Mouse (Mus musculus): ENCODE results near the gene Bex6. TPM values are rescaled to one million over a fixed set of nuclear protein-coding genes. Genes with fewer than 3 reads are reported as not detected.
"Not testable (repeated sequence)": the region's sequence is repeated elsewhere in the genome, so short reads cannot be mapped to it uniquely, and the experiment has no call there.

The Bex6 gene
- polyA plus RNA-seq, 1 experiment from 2014 or later: not detected

- ATAC-seq; H3K9me3 ChIP-seq (replicated peaks); H3K4me1 ChIP-seq; H3K4me2 ChIP-seq; H3K27me3 ChIP-seq; H3K27ac ChIP-seq; H3K4me3 ChIP-seq; H3K9ac ChIP-seq: not testable (repeated sequence)
- H3K36me3 ChIP-seq (ENCODE audit: poor library complexity, severe bottlenecking): peaks cover 39% of the 10 kb centered on the region
- WGBS: 89% methylated on average over 3 of the region's 3 CpGs
Observed at GRCm38 (mm10) chr16:32232050-32232449, 52.4 kb downstream of the Bex6 start.

Other genes starting within 250 kb of the Bex6 start
- gene Pigz, start 246.0 kb upstream of the Bex6 start, polyA plus RNA-seq (2015; fragmentation: Nextera tagmentation; extraction: Ambion mirVana): 1.8 and 2.4 TPM in 2 replicates
- gene 0610012G03Rik, start 231.3 kb upstream of the Bex6 start, polyA plus RNA-seq (2015; fragmentation: Nextera tagmentation; extraction: Ambion mirVana): 99.7 and 103 TPM in 2 replicates
- 121 TPM in 2 replicates for gene Ncbp2, start 231.3 kb upstream of the Bex6 start, polyA plus RNA-seq (2015; fragmentation: Nextera tagmentation; extraction: Ambion mirVana)
- 17.1 and 19.5 TPM in 2 replicates for gene Senp5, start 176.5 kb upstream of the Bex6 start, polyA plus RNA-seq (2015; fragmentation: Nextera tagmentation; extraction: Ambion mirVana)
- 42.5 and 45.4 TPM in 2 replicates for gene Pak2, start 100.5 kb upstream of the Bex6 start, polyA plus RNA-seq (2015; fragmentation: Nextera tagmentation; extraction: Ambion mirVana)
- gene Pigx, start 80.1 kb upstream of the Bex6 start, polyA plus RNA-seq (2015; fragmentation: Nextera tagmentation; extraction: Ambion mirVana): 148 and 158 TPM in 2 replicates
- gene Cep19, start 80.0 kb upstream of the Bex6 start, polyA plus RNA-seq (2015; fragmentation: Nextera tagmentation; extraction: Ambion mirVana): 39.5 and 44.3 TPM in 2 replicates
- 6.7 and 7.2 TPM in 2 replicates for gene Nrros, start 14.2 kb upstream of the Bex6 start, polyA plus RNA-seq (2015; fragmentation: Nextera tagmentation; extraction: Ambion mirVana)
- 8.8 and 8.9 TPM in 2 replicates for gene Fbxo45, start 67.3 kb downstream of the Bex6 start, polyA plus RNA-seq (2015; fragmentation: Nextera tagmentation; extraction: Ambion mirVana)
- 15.4 and 18.3 TPM in 2 replicates for gene Wdr53, start 67.4 kb downstream of the Bex6 start, polyA plus RNA-seq (2015; fragmentation: Nextera tagmentation; extraction: Ambion mirVana)
- gene Smco1, start 91.6 kb downstream of the Bex6 start, polyA plus RNA-seq (2015; fragmentation: Nextera tagmentation; extraction: Ambion mirVana): not detected in 2 replicates
- 38.5 and 39.3 TPM in 2 replicates for gene Rnf168, start 97.6 kb downstream of the Bex6 start, polyA plus RNA-seq (2015; fragmentation: Nextera tagmentation; extraction: Ambion mirVana)
- 29.9 and 32.0 TPM in 2 replicates for gene Ubxn7, start 152.4 kb downstream of the Bex6 start, polyA plus RNA-seq (2015; fragmentation: Nextera tagmentation; extraction: Ambion mirVana)
- gene Tm4sf19, start 220.7 kb downstream of the Bex6 start, polyA plus RNA-seq (2015; fragmentation: Nextera tagmentation; extraction: Ambion mirVana): not detected in 2 replicates
- gene Tctex1d2, start 239.9 kb downstream of the Bex6 start, polyA plus RNA-seq (2015; fragmentation: Nextera tagmentation; extraction: Ambion mirVana): 34.5 and 37.5 TPM in 2 replicates

Measured in forebrain, embryonic 13.5 days (tissue).